Mouse (Mus musculus): ENCODE results near the gene Car2. TPM values are rescaled to one million over a fixed set of nuclear protein-coding genes. Genes with fewer than 3 reads are reported as not detected.

The Car2 gene
- polyA plus RNA-seq, 2 experiments = 13.9 to 20.6 TPM

- Histone ChIP-seq H3K4me2 (replicated peaks; ENCODE audit: low read depth, low read length, severe bottlenecking) (peak within 1 kb of the TSS; percentile 61), H3K9me3 (ENCODE audit: control insufficient read depth, low read length) (no peaks in the 10 kb centered on the region), H3K36me3 (ENCODE audit: control insufficient read depth, insufficient read depth, low read length) (no peaks in the 10 kb centered on the region), H3K4me3 (replicated peaks; ENCODE audit: low read length) (peak within 1 kb of the TSS; percentile 26), H3K4me1 (ENCODE audit: control insufficient read depth, insufficient read depth, low read length) (peaks cover 12% of the 10 kb centered on the region; the same call in 1 of the 2 replicates), H3K9ac (ENCODE audit: low read depth, low read length, severe bottlenecking) (peak within 1 kb of the TSS; percentile 50), H3K27ac (replicated peaks; ENCODE audit: low read depth, low read length) (no peak within 1 kb of the TSS), H3K27me3 (ENCODE audit: control insufficient read depth, insufficient read depth, low read length) (no peaks in the 10 kb centered on the region)
- WGBS = 4% methylated on average over 14 of the region's 18 CpGs
- ATAC-seq (ENCODE audit: low FRiP score, low read depth) = peak; percentile 63
- peak; percentile 61 for DNase-seq (ENCODE audit: low spot score)
- no peak for TF ChIP-seq POLR2A (IDR thresholded peaks at IDR 0.05; ENCODE audit: borderline replicate concordance, extremely low read depth, insufficient read depth, insufficient read length)
These were observed 22.9 kb upstream of the Car2 start, which contains the start of gene Car3 for GRCm38 (mm10) chr3:14863022-14863711. Car3 (plus strand) TSS chr3:14863512.

GRCm38 (mm10) chr3:14863922-14864321, 22.2 kb upstream of the Car2 start:
- no peak for ATAC-seq (ENCODE audit: low FRiP score, low read depth)

GRCm38 (mm10) chr3:14865941-14866340, 20.1 kb upstream of the Car2 start:
- H3K9me3 ChIP-seq (ENCODE audit: control insufficient read depth, low read length) = no peaks in the 10 kb centered on the region
- H3K27me3 ChIP-seq (ENCODE audit: control insufficient read depth, insufficient read depth, low read length) = no peaks in the 10 kb centered on the region
- H3K4me3 ChIP-seq (replicated peaks; ENCODE audit: low read length) = no peak overlapping the region
- peaks cover 12% of the 10 kb centered on the region; the same call in 1 of the 2 replicates for H3K4me1 ChIP-seq (ENCODE audit: control insufficient read depth, insufficient read depth, low read length)
- H3K36me3 ChIP-seq (ENCODE audit: control insufficient read depth, insufficient read depth, low read length) = no peaks in the 10 kb centered on the region
- WGBS = 68% methylated on average over 2 of the region's 2 CpGs
- no peak for TF ChIP-seq POLR2A (IDR thresholded peaks at IDR 0.05; ENCODE audit: borderline replicate concordance, extremely low read depth, insufficient read depth, insufficient read length)
- no peak overlapping the region for H3K9ac ChIP-seq (ENCODE audit: low read depth, low read length, severe bottlenecking)
- DNase-seq (ENCODE audit: low spot score) (no peak), ATAC-seq (ENCODE audit: low FRiP score, low read depth) (no peak)
- no peak overlapping the region for H3K27ac ChIP-seq (replicated peaks; ENCODE audit: low read depth, low read length)
- H3K4me2 ChIP-seq (replicated peaks; ENCODE audit: low read depth, low read length, severe bottlenecking) = no peak overlapping the region

More at GRCm38 (mm10) chr3:14863922-14864321, 22.2 kb upstream of the Car2 start:
- no peak overlapping the region for H3K9ac ChIP-seq (ENCODE audit: low read depth, low read length, severe bottlenecking)
- H3K27me3 ChIP-seq (ENCODE audit: control insufficient read depth, insufficient read depth, low read length) = no peaks in the 10 kb centered on the region
- H3K4me1 ChIP-seq (ENCODE audit: control insufficient read depth, insufficient read depth, low read length) = peaks cover 12% of the 10 kb centered on the region; the same call in 1 of the 2 replicates
- H3K4me3 ChIP-seq (replicated peaks; ENCODE audit: low read length) = no peak overlapping the region
- no peak for TF ChIP-seq POLR2A (IDR thresholded peaks at IDR 0.05; ENCODE audit: borderline replicate concordance, extremely low read depth, insufficient read depth, insufficient read length)
- no peak for DNase-seq (ENCODE audit: low spot score)
- no peak overlapping the region for H3K4me2 ChIP-seq (replicated peaks; ENCODE audit: low read depth, low read length, severe bottlenecking)
- no peaks in the 10 kb centered on the region for H3K36me3 ChIP-seq (ENCODE audit: control insufficient read depth, insufficient read depth, low read length)
- H3K27ac ChIP-seq (replicated peaks; ENCODE audit: low read depth, low read length) = no peak overlapping the region
- no peaks in the 10 kb centered on the region for H3K9me3 ChIP-seq (ENCODE audit: control insufficient read depth, low read length)
- 86% methylated on average over 2 of the region's 2 CpGs for WGBS

- no peaks in the 10 kb centered on the region for H3K4me1 ChIP-seq (ENCODE audit: control insufficient read depth, insufficient read depth, low read length)
- peak; percentile 56 for DNase-seq (ENCODE audit: low spot score)
- H3K27me3 ChIP-seq (ENCODE audit: control insufficient read depth, insufficient read depth, low read length) = no peaks in the 10 kb centered on the region
- no peak for ATAC-seq (ENCODE audit: low FRiP score, low read depth)
- H3K36me3 ChIP-seq (ENCODE audit: control insufficient read depth, insufficient read depth, low read length) = no peaks in the 10 kb centered on the region
- no peak overlapping the region for H3K27ac ChIP-seq (replicated peaks; ENCODE audit: low read depth, low read length)
- H3K4me3 ChIP-seq (replicated peaks; ENCODE audit: low read length) = no peak overlapping the region
- no peak for TF ChIP-seq POLR2A (IDR thresholded peaks at IDR 0.05; ENCODE audit: borderline replicate concordance, extremely low read depth, insufficient read depth, insufficient read length)
- no peak overlapping the region for H3K9ac ChIP-seq (ENCODE audit: low read depth, low read length, severe bottlenecking)
- WGBS = 35% methylated on average over 11 of the region's 11 CpGs
- H3K4me2 ChIP-seq (replicated peaks; ENCODE audit: low read depth, low read length, severe bottlenecking) = no peak overlapping the region; the same call in 1 of the 2 replicates
- H3K9me3 ChIP-seq (ENCODE audit: control insufficient read depth, low read length) = no peaks in the 10 kb centered on the region
These were observed 16.3 kb upstream of the Car2 start for GRCm38 (mm10) chr3:14869779-14870178.

- no peaks in the 10 kb centered on the region for H3K27me3 ChIP-seq (ENCODE audit: control insufficient read depth, insufficient read depth, low read length)
- no peak overlapping the region for H3K4me3 ChIP-seq (replicated peaks; ENCODE audit: low read length)
- 70% methylated on average over 1 of the region's 1 CpGs for WGBS
- TF ChIP-seq POLR2A (IDR thresholded peaks at IDR 0.05; ENCODE audit: borderline replicate concordance, extremely low read depth, insufficient read depth, insufficient read length) = no peak
- ATAC-seq (ENCODE audit: low FRiP score, low read depth) = no peak
- no peak for DNase-seq (ENCODE audit: low spot score)
- H3K4me2 ChIP-seq (replicated peaks; ENCODE audit: low read depth, low read length, severe bottlenecking) = no peak overlapping the region
- H3K9ac ChIP-seq (ENCODE audit: low read depth, low read length, severe bottlenecking) = no peak overlapping the region
- no peaks in the 10 kb centered on the region for H3K4me1 ChIP-seq (ENCODE audit: control insufficient read depth, insufficient read depth, low read length)
- no peak overlapping the region for H3K27ac ChIP-seq (replicated peaks; ENCODE audit: low read depth, low read length)
- no peaks in the 10 kb centered on the region for H3K9me3 ChIP-seq (ENCODE audit: control insufficient read depth, low read length)
- no peaks in the 10 kb centered on the region for H3K36me3 ChIP-seq (ENCODE audit: control insufficient read depth, insufficient read depth, low read length)
These were observed 15.5 kb upstream of the Car2 start for GRCm38 (mm10) chr3:14870528-14870927.

All from limb, embryonic 14.5 days (tissue).